Mouse (Mus musculus): ENCODE results near the gene D6Ertd527e. TPM values are rescaled to one million over a fixed set of nuclear protein-coding genes. Genes with fewer than 3 reads are reported as not detected.
"Not testable (repeated sequence)": the region's sequence is repeated elsewhere in the genome, so short reads cannot be mapped to it uniquely, and the experiment has no call there.

D6Ertd527e gene
- polyA plus RNA-seq, 1 experiment from 2014 or later, result 0.44 TPM

DNA sequence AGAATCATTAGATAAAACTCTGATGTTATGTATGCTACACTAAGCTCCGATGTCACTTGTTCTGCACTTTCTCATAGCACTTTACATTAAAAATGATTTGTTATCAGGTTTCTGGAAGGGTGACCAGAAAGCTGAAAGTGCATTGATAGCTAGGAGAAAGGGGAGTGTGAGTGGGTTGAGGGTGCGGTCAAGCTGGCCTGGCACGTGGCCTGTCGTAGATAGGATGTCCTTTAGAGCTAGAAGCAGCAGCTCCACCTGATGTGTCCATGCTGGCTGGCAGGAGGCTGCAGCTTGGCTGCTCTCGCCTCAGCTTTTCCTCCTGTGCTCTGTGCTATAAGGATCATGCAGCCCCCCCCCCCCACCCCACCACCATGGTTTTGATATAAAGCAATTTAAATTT, 12.1 kb upstream of the D6Ertd527e start:
- H3K9ac ChIP-seq, result no peak overlapping the region
- no peaks in the 10 kb centered on the region for H3K9me3 ChIP-seq
- H3K36me3 ChIP-seq, result peaks cover 39% of the 10 kb centered on the region
- H3K27ac ChIP-seq, result no peak overlapping the region
- no peak for ATAC-seq (ENCODE audit: insufficient number of reproducible peaks, low FRiP score, low TSS enrichment, low read depth)
- H3K27me3 ChIP-seq, result no peaks in the 10 kb centered on the region
- H3K4me2 ChIP-seq, result no peak overlapping the region
- no peak overlapping the region for H3K4me3 ChIP-seq
- peaks cover under 1% of the 10 kb centered on the region; the same call in 1 of the 2 replicates for H3K4me1 ChIP-seq
- WGBS, result 89% methylated on average over 5 of the region's 5 CpGs

DNA sequence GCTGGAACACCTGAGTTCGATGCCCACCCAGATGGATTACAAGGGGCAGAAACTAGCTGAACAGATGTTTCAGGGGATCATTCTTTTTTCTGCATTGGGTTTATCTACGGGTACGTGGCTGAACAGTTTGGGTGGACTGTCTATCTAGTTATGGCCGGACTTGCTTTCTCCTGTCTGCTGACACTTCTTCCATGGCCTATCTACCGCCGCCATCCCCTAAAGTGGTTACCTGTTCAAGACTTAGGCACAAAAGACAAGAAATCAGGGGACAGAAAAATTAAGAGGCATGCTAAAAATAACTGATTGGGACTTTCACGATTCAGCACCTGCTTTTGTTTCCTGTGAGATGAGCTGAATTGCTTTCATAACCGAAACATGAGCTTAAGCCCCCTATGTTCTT, 10.9 kb upstream of the D6Ertd527e start:
- H3K9ac ChIP-seq; H3K4me2 ChIP-seq; H3K9me3 ChIP-seq; H3K27ac ChIP-seq; H3K4me1 ChIP-seq; H3K4me3 ChIP-seq; ATAC-seq (ENCODE audit: insufficient number of reproducible peaks, low FRiP score, low TSS enrichment, low read depth); H3K27me3 ChIP-seq: not testable (repeated sequence)
- peaks cover 29% of the 10 kb centered on the region for H3K36me3 ChIP-seq
- WGBS, result 88% methylated on average over 8 of the region's 8 CpGs

DNA sequence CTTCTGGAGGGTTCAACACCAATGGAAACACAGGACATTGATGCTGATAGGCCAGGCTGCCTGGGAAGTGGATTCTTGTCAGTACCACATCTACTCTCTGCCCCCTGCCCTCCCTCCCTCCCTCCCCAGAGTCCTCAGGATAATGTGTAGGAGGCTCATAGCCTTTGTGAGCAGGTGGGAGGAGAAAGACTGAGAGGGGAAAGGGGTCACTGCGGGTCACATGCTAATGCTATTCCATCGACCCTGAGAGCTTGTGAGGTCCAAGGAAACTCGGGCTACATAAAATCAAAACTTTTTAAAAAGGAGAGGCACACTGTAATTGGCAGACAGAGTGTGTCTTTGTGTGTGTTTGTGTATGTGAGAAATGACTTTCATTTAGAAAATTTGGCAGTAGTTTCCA, 5.3 kb upstream of the D6Ertd527e start:
- Histone ChIP-seq H3K4me1 (peaks cover 52% of the 10 kb centered on the region), H3K9ac (no peak overlapping the region), H3K4me2 (no peak overlapping the region), H3K4me3 (no peak overlapping the region), H3K36me3 (no peaks in the 10 kb centered on the region), H3K9me3 (no peaks in the 10 kb centered on the region), H3K27me3 (no peaks in the 10 kb centered on the region), H3K27ac (peak overlapping the region; percentile 86)
- WGBS, result 32% methylated on average over 3 of the region's 3 CpGs
- no peak; the same call in 1 of the 2 replicates for ATAC-seq (ENCODE audit: insufficient number of reproducible peaks, low FRiP score, low TSS enrichment, low read depth)

DNA sequence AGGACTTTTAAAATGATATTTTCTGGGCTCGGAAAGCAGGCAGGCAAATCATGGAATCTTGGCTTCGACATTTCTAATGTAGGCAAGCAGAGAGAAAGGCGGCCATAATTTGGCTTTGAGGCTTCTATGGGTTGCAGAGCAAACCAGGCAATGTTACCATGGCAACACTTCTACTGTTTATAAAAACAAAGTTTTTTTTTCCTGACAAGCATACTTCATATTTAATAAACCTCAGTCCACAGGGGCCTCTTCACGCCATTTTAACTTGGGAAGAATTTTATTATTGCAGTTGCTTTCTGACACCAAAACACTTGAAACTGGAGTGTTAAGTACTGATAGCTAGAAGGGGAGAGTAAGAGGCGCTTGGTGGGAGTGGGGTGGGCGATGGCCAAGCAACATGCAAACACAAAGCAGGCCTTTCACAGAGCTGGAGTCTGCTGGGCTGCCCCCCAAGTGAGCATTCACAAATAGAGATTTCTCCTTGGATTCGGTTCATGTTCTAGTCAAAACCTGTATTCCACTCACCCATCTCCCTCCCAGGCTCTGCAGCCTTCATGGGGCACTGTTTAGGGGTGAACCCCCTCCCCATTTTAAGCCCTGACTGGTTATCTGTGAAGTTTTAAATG, 4.8 kb upstream of the D6Ertd527e start:
- ATAC-seq (ENCODE audit: insufficient number of reproducible peaks, low FRiP score, low TSS enrichment, low read depth), result peak; percentile 47; the same call in 1 of the 2 replicates
- Histone ChIP-seq H3K4me1 (peaks cover 52% of the 10 kb centered on the region), H3K36me3 (no peaks in the 10 kb centered on the region), H3K4me3 (no peak overlapping the region), H3K9ac (no peak overlapping the region), H3K27ac (peak overlapping the region; percentile 86), H3K27me3 (no peaks in the 10 kb centered on the region), H3K4me2 (no peak overlapping the region), H3K9me3 (no peaks in the 10 kb centered on the region)
- WGBS, result 36% methylated on average over 7 of the region's 7 CpGs

DNA sequence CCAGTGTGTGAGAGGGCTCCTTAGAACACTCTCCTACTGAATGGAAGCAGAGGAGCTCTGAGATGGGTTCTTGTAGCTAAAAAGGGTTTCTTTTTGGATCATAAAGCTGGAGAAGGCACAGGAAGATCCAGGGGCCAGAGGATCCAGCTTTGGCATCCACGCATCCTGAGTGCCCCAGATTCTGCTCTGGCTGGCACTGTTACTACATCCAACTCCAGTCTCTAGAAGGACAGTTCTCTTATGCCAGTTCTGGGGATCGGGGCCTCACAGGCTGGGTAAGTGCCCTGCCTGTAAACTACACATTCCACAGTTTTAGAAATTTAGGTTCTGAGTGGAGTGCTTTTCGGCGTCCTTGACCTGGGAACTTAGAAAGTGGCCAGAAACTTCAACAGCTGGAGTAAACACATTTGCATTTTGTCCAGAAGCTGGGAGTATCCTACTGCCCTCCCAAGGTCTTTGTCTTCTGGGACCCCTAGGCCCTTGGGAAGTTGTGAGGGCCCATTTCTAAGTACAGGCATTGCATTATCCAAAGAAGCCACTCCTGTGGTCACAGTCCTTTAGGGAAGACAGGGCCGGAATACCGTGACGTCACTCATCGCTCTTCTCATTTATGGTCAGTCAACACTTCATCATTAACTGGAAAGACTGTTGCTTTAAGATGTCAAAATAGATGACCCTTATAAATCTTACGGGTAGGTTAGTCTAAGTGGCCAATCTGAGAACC, 4.1 kb upstream of the D6Ertd527e start:
- 72% methylated on average over 9 of the region's 9 CpGs for WGBS
- no peak for ATAC-seq (ENCODE audit: insufficient number of reproducible peaks, low FRiP score, low TSS enrichment, low read depth)
- Histone ChIP-seq H3K9me3 (no peaks in the 10 kb centered on the region), H3K27me3 (no peaks in the 10 kb centered on the region), H3K27ac (peak overlapping the region; percentile 86), H3K9ac (no peak overlapping the region), H3K4me3 (no peak overlapping the region), H3K4me1 (peaks cover 52% of the 10 kb centered on the region), H3K4me2 (no peak overlapping the region), H3K36me3 (no peaks in the 10 kb centered on the region)

DNA sequence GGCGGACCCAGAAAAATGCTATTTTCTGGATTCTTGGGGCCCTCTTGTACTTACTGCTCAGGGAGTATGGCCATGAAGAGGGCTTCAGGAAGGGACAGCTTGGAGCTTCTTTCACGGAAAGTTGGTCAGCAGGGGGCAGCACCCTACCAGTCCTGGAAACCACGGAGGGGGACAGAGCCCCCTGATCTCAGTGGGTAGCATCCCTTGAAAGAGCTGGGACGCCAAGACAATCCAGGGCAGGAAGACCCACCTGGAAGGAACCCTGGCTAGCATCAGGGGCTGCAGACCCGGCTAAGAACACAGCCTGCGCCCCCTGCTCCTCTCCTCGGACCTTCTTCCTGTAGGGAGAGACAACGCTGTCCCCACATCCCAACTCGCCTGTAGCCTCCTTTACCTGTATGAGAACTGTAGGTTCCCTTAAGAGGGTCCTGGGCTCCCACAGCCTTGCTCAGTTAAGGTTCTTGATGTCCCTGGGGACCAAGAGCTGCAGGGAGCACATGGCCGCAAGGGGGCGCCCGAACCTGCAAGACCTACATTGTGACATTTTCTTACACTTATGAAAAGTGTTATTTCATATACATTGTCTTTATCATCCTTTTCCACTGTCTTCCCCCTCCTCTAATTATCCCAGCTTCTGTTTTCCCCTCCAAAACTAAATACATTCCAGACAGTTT, 3.1 kb upstream of the D6Ertd527e start:
- Histone ChIP-seq H3K27me3 (no peaks in the 10 kb centered on the region), H3K4me3 (peak overlapping the region; percentile 22; the same call in 1 of the 2 replicates), H3K9ac (peak overlapping the region; percentile 35; the same call in 1 of the 2 replicates), H3K4me1 (peaks cover 52% of the 10 kb centered on the region), H3K9me3 (no peaks in the 10 kb centered on the region), H3K36me3 (no peaks in the 10 kb centered on the region), H3K4me2 (peak overlapping the region; percentile 48), H3K27ac (peak overlapping the region; percentile 90)
- 9% methylated on average over 12 of the region's 12 CpGs for WGBS
- ATAC-seq (ENCODE audit: insufficient number of reproducible peaks, low FRiP score, low TSS enrichment, low read depth), result no peak

DNA sequence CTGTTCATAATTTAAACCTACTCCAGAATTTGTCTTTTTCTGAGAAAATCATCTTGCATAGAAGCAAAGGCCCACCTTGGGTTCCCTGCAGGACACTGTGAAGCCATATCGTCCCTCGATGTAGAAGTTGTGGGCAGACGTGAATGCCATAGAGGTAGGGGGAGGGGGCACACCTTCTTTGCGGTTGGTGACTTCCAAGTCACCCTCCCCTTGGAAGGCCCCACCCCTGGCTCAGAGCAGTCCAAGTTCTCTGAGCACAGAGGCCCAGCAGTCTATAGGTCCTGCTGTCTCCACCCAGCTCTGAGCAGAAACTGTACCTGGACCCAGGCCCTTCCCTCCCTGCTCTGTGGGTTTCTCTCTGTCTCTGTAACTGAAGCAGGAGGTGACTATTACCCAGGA, 2.6 kb upstream of the D6Ertd527e start:
- H3K9ac ChIP-seq, result no peak overlapping the region
- no peaks in the 10 kb centered on the region for H3K9me3 ChIP-seq
- peak overlapping the region; percentile 90 for H3K27ac ChIP-seq
- no peaks in the 10 kb centered on the region for H3K36me3 ChIP-seq
- peaks cover 52% of the 10 kb centered on the region for H3K4me1 ChIP-seq
- 0 out of 2 replicates have a peak overlapping the region, but pooled peaks have one; percentile 12 for H3K4me2 ChIP-seq
- no peaks in the 10 kb centered on the region for H3K27me3 ChIP-seq
- H3K4me3 ChIP-seq, result no peak overlapping the region
- ATAC-seq (ENCODE audit: insufficient number of reproducible peaks, low FRiP score, low TSS enrichment, low read depth), result peak; percentile 65
- 10% methylated on average over 4 of the region's 4 CpGs for WGBS

DNA sequence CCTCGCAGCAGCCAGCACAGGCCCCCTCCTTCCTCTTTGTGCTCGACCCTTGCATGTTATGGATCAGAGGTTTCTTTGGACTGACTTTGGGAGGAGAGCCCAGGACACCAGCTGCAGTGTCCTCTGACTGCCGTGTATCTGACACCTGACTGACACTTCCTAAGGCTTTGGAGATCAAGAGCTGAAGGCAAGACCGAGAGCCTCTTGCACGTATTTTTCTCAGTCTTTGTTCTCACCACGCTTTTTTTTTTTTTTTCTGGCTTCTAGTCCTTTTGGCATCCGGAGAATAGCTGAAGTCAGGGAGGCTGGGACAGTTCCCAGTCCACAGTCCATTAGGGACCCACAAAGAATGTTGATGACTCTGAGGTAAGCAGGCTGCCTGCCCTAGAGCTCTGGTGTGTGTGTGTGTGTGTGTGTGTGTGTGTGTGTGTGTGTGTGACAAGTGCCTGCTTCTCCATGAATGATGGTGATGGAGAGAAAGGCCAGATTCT, 2.1 kb upstream of the D6Ertd527e start:
- H3K4me2 ChIP-seq, result 0 out of 2 replicates have a peak overlapping the region, but pooled peaks have one; percentile 12
- peaks cover 52% of the 10 kb centered on the region for H3K4me1 ChIP-seq
- H3K9me3 ChIP-seq, result no peaks in the 10 kb centered on the region
- H3K4me3 ChIP-seq, result no peak overlapping the region
- H3K36me3 ChIP-seq, result no peaks in the 10 kb centered on the region
- peak; percentile 77 for ATAC-seq (ENCODE audit: insufficient number of reproducible peaks, low FRiP score, low TSS enrichment, low read depth)
- H3K27ac ChIP-seq, result peak overlapping the region; percentile 90
- no peaks in the 10 kb centered on the region for H3K27me3 ChIP-seq
- no peak overlapping the region for H3K9ac ChIP-seq
- 27% methylated on average over 7 of the region's 7 CpGs for WGBS

DNA sequence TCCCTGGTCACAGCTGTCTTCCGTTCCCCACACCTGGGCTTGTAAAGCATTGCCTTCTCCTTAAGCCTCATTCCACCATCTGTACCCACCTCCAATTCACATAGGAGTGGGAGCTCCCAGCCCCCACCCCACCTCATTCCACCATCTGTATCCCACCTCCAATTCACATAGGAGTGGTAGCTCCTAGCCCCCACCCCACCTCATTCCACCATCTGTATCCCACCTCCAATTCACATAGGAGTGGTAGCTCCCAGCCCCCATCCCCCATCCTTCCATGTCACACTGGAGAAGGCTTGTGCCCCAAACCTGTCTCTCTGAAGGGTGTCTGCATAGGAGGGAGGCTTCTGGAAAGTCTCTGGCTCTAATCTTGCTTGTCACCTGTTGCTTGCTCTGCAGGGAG, 1.2 kb upstream of the D6Ertd527e start:
- Histone ChIP-seq H3K27ac (peak overlapping the region; percentile 90; the same call in 1 of the 2 replicates), H3K4me2 (no peak overlapping the region), H3K9ac (no peak overlapping the region), H3K9me3 (no peaks in the 10 kb centered on the region), H3K27me3 (no peaks in the 10 kb centered on the region), H3K4me3 (no peak overlapping the region), H3K4me1 (peaks cover 48% of the 10 kb centered on the region), H3K36me3 (no peaks in the 10 kb centered on the region)
- ATAC-seq (ENCODE audit: insufficient number of reproducible peaks, low FRiP score, low TSS enrichment, low read depth), result no peak
- 52% methylated on average over 1 of the region's 1 CpGs for WGBS

DNA sequence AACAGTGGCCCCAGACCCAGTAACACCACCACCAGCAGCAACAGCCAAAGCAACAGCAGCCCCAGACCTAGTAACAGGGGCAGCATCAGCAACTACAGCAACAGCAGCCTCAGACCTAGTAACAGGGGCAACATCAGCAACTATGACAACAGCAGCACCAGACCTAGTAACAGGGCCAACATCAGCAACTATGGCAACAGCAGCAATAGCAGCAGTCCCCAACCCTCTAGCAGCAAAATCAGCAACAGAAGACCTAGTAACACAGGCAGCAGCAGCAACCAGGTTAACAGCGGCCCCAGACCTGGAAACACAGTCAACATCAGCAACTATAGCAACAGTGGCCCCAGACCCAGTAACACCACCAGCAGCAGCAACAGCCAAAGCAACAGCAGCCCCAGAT, 6.9 kb downstream of the D6Ertd527e start:
- H3K4me1 ChIP-seq, result peaks cover 31% of the 10 kb centered on the region
- no peaks in the 10 kb centered on the region for H3K27me3 ChIP-seq
- H3K36me3 ChIP-seq, result no peaks in the 10 kb centered on the region
- H3K4me2 ChIP-seq, result no peak overlapping the region
- H3K27ac ChIP-seq, result peak overlapping the region; percentile 77
- 0 out of 2 replicates have a peak, but pooled peaks have one; percentile 24 for ATAC-seq (ENCODE audit: insufficient number of reproducible peaks, low FRiP score, low TSS enrichment, low read depth)
- H3K9ac ChIP-seq, result no peak overlapping the region
- 83% methylated on average over 1 of the region's 1 CpGs for WGBS
- H3K4me3 ChIP-seq, result no peak overlapping the region
- no peaks in the 10 kb centered on the region for H3K9me3 ChIP-seq

DNA sequence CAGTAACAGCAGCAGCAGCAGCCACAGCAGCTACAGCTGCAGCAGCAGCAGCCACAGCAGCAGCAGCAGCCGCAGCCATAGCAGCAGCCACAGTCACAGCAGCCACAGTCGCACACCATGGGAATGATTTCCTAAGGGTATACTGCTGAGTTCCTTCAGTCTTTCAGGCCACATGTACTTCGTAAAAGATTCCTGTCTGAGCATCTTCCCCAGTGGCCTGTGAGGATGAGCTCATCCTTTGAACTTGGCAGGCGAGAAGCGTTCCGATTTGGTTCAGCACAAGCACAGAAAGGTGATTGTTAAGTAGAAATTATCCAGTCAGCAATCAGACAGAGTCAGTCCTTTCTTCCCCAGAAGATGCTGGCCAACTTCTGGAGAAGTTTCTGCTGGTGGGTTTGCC, 7.6 kb downstream of the D6Ertd527e start:
- H3K27ac ChIP-seq, result peak overlapping the region; percentile 77
- 51% methylated on average over 6 of the region's 6 CpGs for WGBS
- no peaks in the 10 kb centered on the region for H3K9me3 ChIP-seq
- no peak overlapping the region for H3K4me2 ChIP-seq
- peaks cover 34% of the 10 kb centered on the region for H3K4me1 ChIP-seq
- no peak overlapping the region for H3K4me3 ChIP-seq
- no peaks in the 10 kb centered on the region for H3K36me3 ChIP-seq
- H3K27me3 ChIP-seq, result no peaks in the 10 kb centered on the region
- no peak overlapping the region for H3K9ac ChIP-seq
- ATAC-seq (ENCODE audit: insufficient number of reproducible peaks, low FRiP score, low TSS enrichment, low read depth), result peak; percentile 61; the same call in 1 of the 2 replicates

DNA sequence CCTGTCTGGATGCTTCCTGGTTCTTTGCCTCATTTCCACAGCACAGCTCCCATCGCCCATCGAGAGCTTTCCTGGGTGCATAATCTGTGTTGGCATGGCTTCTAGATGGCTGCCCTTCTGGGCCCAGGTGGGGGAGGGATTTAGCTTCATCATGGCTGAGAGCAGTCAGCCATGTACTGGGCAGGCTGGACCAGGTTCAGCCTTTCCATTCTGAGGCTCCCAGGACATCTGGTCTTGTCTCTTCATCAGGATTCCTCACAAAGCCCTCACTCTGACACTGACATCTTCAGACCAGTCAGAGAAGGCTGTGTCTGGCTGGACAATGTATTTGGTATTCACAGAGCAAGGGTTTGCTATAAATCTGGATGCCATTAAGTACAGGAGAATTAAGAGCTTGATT, 11.4 kb downstream of the D6Ertd527e start:
- Histone ChIP-seq H3K27me3 (no peaks in the 10 kb centered on the region), H3K9me3 (no peaks in the 10 kb centered on the region), H3K9ac (no peak overlapping the region), H3K27ac (peak overlapping the region; percentile 13; the same call in 1 of the 2 replicates), H3K4me3 (no peak overlapping the region), H3K36me3 (no peaks in the 10 kb centered on the region), H3K4me1 (peaks cover 37% of the 10 kb centered on the region), H3K4me2 (no peak overlapping the region)
- 71% methylated on average over 2 of the region's 2 CpGs for WGBS
- no peak for ATAC-seq (ENCODE audit: insufficient number of reproducible peaks, low FRiP score, low TSS enrichment, low read depth)

Data from limb, embryonic 15.5 days (tissue).